Mouse (Mus musculus): ENCODE results near the gene Gprc5b. TPM values are rescaled to one million over a fixed set of nuclear protein-coding genes. Genes with fewer than 3 reads are reported as not detected.

The Gprc5b gene
- total RNA-seq, 2 experiments from 2014 or later: 43.1 to 44.1 TPM

- no peak for DNase-seq (ENCODE audit: low spot score in 2 of 2)
Observed at GRCm38 (mm10) chr7:118953626-118954282, 41.3 kb downstream of the Gprc5b start.

DNA sequence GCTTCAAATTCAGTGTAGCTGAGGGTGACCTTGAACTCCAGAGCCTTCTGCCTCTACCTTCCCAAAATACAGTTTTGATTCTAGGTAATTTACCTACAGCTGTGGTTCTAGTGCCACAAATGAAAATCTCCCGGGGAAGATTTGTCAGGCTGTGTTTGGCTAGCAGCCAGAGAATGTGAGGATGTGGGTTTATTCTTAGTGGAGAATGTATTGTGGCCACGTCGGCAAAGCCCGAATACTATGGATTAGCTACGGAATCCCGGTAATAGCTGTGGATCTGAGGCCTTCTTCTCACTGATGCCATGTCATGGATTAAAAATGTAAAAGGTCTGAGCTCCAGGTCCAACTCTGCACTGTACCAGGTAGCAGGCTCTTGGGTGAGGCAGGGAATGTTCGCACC is 45.3 kb downstream of the Gprc5b start:
- no peak for DNase-seq (ENCODE audit: low spot score in 2 of 2)

- DNase-seq (ENCODE audit: low spot score in 2 of 2): no peak
Observed at GRCm38 (mm10) chr7:118948677-118949282, 46.2 kb downstream of the Gprc5b start.

GRCm38 (mm10) chr7:118947241-118947640 is 47.8 kb downstream of the Gprc5b start:
- no peak for DNase-seq (ENCODE audit: low spot score in 2 of 2)

DNA sequence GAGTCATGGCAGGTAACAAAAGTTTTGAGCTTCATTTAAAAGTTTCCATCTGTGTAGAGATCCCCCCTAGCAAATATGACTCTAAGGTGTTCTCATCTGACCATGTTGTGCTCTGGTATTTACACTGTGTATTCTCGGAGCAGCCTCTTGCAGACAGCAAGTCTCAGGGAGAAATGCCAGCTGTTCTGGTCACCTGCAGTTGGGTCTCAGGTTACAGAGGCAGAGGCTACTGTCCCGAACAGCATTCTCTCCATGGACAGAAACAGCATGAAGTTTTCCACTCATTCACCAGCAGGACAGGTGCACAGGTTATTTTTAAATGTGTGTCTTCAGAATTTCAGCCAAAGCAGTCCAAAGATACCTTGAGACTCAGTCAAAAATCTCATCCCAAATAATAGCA is 50.1 kb downstream of the Gprc5b start:
- no peak for DNase-seq (ENCODE audit: low spot score in 2 of 2)

DNA sequence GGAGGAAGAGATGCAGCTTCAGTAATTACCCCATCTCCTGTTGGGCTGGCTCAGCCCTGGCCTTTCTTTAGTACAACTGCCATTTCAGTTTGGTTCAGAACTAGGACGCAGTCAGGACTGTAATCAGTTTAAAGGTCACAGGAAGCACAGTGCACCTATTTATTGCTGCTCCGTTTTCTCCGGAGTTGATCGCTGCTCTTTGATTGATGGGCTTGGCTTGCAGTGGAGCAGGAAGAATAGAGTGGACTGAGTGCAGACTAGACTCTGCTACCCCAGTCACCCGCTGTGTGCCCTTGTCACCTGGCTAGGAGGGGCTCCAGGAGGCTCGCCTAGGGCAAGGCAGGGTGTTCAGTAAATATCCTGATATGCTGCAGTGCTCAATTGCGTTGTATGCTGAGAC is 51.8 kb downstream of the Gprc5b start:
- DNase-seq (ENCODE audit: low spot score in 2 of 2): no peak

DNA sequence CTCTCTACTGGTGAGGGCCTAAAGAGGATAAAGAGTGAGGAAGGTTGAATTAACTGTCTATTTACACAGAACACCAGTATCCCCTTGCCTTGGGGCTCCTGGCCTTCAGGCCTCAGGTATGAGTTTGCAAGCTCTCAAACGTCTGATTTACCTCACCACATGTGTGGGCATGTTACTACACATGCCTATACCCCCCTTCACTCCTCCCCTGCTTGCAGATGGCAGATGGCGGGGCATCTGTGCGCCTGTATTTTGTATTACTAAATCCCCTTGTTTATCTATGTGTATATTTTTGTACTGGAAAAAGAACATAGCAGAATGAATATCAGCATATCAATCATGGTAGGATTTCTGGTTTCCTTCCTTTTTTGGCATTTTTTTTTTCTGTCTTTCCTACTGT is 52.7 kb downstream of the Gprc5b start:
- DNase-seq (ENCODE audit: low spot score in 2 of 2): peak; percentile 34 to 39

DNA sequence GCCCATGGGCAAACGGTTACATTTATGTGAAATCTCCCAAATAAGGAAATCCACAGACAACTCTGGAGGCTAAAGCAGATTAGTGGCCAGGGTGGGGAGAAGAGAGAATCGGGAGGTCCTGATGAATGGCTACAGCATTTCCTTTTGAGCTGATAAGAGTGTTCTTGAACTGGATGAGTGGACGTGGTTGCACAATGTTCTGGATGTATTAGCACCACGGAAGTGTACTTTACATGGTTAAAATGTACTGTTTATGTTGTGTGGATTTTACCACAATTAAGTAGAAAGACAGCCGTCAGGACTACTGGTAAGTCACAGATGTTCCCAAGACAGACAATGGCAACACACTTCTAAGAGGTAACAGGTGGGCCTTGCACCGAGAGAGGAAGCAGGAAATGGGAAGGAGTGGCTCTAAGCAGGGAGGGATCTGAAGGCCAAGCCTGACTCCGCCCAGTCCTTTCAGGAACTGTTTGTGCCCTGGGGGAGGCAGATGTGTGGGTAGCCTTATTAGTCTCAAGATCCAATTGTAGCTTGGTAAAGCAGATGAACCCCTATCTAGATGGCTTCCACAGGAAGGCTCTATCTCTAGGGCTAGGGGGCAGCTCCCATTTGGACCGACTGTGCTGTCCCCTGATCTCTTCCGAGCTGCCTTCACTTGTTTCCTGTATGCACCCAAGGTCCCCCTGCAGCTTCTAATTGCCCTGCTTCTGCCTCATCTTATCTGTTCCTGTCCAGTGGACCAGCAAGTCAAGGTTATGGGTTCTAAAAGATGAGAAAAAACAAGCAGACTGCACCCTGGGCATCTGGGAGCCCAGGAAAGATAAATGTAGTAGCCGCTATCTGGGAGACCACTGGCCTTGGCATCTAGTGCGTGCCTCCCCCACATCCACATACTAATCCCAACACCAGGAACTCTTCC is 57.3 kb downstream of the Gprc5b start:
- no peak for DNase-seq (ENCODE audit: low spot score in 2 of 2)

DNA sequence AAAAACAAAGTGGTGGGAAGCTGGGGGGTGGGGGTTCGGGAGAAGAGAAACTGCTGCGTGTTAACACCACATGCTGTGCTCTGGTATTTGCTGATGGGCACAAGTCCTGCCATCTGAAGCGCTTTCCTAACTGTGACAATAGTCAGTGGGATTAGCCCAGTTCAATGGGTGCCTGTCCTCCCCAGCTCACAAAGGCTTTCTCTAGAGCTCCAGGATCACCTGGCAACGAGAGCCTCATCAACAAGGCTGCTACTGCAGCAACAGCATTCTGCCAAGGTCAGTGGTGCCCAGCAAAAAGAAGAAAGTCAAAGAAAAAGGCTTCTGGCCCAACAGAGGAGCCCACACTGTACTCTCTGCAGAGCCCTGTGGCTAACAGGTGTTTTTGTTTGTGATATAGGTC is 58.2 kb downstream of the Gprc5b start:
- no peak for DNase-seq (ENCODE audit: low spot score in 2 of 2)

GRCm38 (mm10) chr7:118935306-118935705 is 59.7 kb downstream of the Gprc5b start:
- no peak for DNase-seq (ENCODE audit: low spot score in 2 of 2)

DNA sequence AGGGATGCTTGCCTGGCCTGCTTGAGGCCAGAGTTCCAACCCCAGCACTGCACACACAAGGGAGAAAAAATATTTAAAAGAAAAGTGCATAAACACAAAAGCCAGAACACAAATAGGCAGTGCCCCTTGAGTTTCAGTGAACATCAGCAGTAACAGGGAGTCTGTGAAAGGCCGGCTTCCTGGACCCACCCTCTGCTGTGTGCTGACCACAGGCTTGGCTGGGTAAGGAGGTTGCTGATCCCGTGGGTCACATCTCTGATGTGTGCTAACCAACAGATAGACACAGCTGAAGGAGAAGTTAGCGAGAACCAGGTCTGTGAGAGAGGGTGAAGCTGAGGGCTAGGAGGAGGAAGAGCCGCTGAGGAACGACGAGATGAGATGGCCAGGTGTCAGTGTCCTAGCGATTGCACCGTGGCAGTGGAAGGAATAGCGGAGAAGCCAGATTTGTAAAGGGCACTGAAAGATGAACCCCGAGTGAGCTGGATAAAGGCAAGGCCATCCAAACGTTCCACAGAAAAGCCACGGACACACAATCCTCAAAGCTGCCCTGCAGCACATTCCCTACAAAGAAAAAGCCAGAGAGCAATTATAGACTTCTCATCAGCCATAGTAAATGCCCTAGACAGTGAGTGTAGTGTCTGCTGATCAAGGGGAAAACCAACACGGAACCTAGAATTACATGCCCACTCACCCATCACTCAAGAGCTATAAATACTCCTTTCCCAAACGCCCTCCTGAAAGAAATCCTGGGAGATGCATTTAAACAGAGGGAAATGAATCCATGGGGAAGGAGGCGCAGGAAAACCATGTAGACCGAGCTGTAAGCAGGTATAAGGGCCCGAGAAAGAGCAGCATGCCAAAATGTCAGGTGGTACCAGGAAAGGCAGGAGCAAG is 63.3 kb downstream of the Gprc5b start:
- DNase-seq (ENCODE audit: low spot score in 2 of 2): no peak

DNA sequence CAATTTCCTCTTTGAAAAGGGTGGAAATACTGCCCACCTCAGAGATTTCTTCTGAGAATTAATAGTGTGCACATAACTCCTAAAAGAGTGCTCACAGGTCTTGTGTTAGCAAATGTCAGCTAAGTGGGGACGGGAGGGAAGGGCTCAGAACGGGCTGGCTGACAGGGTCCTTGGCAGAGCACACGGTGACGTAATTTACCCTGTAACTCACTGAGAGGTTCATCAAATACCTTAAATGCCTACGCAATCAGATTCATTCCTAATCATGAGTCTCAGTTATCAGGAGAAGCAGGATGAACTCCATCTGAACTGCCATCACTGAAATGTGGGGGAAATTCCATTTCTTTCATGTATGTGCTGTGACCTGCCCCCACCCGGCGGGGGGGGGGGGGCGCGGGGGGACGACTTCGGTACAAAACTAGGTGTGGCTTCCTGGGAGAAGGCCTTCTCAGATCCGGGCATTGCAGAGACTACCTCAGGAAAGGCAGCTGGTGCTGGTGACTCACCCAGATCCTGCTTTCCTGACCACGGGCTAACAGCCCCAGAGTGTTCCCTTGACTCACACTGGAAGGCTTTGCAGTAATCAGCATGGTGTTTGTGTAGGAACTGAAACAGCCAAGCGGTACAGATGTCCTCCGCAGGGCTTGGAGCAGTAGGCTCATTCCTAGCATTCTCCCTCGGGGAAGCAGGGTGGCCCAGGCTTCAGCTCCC is 65.3 kb downstream of the Gprc5b start:
- DNase-seq (ENCODE audit: low spot score in 2 of 2): peak in 1 of 2 experiments; percentile 39

GRCm38 (mm10) chr7:118928916-118929315 is 66.1 kb downstream of the Gprc5b start:
- DNase-seq (ENCODE audit: low spot score in 2 of 2): no peak

- no peak for DNase-seq (ENCODE audit: low spot score in 2 of 2)
Observed at GRCm38 (mm10) chr7:118928316-118928715, 66.7 kb downstream of the Gprc5b start.

- DNase-seq (ENCODE audit: low spot score in 2 of 2): no peak
Observed at GRCm38 (mm10) chr7:118927279-118927678, 67.7 kb downstream of the Gprc5b start.

DNA sequence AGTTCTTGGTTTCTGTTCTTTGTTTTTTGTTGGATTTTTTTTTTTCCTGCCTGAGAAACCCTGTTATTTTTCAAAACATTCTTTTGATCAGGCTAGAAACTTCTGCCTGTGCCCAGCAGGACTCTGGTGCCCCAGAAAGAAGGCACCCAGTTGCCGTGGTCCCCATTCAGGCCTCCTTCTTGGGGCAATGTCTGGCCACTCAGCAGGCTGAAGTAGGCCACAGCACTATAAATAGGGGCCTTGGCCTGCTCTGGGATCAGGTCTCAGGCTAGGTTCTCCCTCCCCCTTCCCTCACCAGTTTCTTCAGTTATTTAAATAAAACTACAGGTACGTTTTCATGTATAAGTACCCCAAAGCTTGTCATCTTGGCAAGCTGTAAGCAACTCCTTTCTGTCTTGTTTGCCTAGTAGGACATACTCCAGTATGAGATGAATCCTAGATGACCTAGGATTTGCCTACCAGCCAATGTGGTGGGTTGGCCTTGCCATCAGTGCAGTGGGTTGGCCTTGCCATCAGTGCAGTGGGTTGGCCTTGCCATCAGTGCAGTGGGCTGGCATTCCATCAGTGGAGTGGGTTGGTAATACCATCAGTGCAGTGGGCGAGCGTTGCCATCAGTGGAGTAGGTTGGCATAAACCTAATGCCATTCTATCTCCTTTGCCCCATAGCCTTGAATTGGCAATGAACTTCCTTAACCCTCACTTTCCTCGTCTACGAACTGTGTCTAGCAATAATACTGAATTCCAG is 68.3 kb downstream of the Gprc5b start:
- DNase-seq (ENCODE audit: low spot score in 2 of 2): no peak

- no peak for DNase-seq (ENCODE audit: low spot score in 2 of 2)
Observed at GRCm38 (mm10) chr7:118925547-118925946, 69.5 kb downstream of the Gprc5b start.

DNA sequence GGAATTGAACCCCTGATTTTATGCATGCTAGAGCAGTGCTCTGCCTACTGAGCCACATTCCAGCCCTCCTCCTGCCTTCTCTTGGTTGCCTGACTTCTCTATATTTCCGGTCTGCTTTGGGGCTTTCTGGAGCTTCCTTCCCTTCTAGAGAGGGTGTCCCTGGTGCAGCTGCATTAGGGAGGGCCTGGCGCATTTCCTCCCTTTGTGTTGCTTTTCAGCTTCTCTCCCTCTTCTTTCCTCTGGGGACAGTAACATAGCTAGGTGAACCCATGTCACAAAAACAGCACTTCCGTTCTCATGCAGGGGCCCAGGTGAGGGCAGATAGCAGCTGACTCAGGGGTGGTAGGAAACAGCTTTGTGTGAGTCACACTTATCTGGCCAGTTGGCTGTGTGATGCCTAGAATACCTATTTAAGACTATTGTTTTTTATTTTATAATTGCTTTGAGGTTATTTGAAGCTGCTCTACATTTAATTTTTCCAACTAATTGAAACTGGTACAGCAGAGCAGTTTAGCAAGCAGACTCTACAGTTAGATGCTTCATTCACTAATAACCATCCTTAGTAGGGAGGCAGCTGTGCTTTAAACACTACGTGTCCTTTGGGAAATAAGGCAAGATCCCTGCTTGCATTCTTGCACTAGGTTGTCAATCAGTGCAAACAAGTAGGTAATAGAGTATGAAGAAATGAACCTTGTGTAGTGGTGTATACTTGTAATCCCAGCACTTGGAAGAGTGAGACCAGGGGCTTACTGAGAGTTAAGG is 72.4 kb downstream of the Gprc5b start:
- DNase-seq (ENCODE audit: low spot score in 2 of 2): no peak
